Mouse (Mus musculus) ovary, adult 18-20 months (tissue): Measurements from ENCODE around the gene Tlr13.
A peak's percentile ranks its signal among the peaks of the same experiment; 100 is the strongest.
"Not testable (repeated sequence)": the region's sequence is repeated elsewhere in the genome, so short reads cannot be mapped to it uniquely, and the experiment has no call there.

ENCODE experiments used
- DNase-seq: peaks from one replicate; pipeline ENCODE4 v3.0.0; 2022; ENCODE audit warnings: low spot score, mixed read lengths

Tlr13 gene

DNA sequence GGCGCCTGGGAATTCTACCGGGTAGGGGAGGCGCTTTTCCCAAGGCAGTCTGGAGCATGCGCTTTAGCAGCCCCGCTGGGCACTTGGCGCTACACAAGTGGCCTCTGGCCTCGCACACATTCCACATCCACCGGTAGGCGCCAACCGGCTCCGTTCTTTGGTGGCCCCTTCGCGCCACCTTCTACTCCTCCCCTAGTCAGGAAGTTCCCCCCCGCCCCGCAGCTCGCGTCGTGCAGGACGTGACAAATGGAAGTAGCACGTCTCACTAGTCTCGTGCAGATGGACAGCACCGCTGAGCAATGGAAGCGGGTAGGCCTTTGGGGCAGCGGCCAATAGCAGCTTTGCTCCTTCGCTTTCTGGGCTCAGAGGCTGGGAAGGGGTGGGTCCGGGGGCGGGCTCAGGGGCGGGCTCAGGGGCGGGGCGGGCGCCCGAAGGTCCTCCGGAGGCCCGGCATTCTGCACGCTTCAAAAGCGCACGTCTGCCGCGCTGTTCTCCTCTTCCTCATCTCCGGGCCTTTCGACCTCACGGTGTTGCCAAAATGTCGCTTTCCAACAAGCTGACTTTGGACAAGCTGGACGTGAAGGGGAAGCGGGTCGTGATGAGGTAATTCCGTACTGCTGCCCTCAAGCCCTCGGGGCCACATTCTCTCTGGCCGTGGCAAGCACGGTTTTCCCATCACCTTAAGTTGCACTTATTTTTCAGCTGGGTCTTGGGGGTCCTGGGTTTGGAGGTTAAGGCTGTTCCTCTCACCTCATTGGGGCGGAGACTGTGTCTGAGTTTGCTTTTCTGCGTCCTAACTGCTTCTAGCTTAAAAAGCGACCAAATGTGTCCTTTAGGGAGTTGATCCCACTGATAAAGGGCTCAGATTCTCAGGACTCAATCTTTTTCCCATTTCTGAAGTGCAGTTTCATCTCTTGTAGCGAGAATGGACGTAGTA, 44.0 kb downstream of the Tlr13 start, which contains the start of gene Pgk1:
Gene Pgk1 (plus strand): TSS at position 388 of the 937 bp plus-strand sequence.
- DNase-seq, result peak; percentile 91

DNA sequence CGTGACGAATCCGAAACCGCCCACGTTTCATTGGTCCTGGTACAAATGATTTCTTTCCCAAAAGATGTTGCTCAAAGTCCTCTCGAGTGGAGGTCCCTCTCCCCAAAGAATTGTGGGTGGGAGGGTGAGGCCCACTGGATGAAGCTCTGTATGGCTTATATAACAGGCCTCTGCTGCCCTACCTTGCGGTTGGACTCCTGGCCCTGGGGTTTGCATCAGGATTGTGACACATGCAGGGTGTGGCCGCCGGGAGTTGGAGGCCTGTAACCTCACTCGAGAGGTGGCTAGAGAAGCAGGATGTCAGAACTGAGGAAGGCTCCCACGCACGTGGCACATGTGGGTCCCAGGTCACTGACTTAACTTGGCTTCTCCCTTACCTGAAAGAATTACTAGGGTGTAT, 44.7 kb downstream of the Tlr13 start:
- DNase-seq, result no peak

DNA sequence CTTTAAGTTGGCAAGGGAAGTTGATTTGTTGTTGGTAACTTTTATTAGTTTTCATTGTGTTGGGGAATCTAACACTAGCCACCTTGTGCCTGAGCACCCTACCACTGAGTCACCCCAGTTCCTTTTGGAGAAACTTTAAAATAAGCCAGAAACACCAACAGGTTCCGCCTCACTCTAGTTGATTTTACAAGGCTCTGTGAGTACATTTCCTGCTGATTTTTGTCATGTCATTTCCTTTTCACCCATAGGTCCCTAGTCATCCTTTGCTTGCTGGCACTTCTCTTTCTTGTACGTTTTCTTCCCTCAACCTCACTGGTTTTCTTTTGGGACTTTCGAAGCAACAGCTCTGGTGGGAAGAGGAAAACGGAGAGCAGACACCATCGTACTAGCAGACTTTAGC, 46.4 kb downstream of the Tlr13 start:
- DNase-seq, result no peak

DNA sequence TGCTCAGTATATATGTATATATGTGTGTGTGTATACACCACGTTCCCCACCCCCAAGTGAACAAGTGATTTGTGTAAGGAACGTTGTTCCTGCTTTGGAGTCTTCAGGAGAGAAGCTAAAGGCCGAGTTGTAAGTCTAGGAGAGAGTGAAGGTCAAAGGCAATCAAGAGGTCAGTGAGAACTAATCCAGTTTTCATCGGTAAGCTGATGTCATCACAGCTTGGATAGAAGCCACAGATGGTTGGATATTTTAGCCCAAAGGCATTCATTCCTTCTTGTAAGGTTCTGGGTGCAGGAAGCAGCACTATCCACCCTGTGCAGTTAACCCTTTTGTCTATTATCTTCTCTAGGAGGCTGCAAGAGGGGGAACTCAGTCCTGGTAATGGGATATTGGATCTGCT, 47.1 kb downstream of the Tlr13 start:
- DNase-seq, result no peak

DNA sequence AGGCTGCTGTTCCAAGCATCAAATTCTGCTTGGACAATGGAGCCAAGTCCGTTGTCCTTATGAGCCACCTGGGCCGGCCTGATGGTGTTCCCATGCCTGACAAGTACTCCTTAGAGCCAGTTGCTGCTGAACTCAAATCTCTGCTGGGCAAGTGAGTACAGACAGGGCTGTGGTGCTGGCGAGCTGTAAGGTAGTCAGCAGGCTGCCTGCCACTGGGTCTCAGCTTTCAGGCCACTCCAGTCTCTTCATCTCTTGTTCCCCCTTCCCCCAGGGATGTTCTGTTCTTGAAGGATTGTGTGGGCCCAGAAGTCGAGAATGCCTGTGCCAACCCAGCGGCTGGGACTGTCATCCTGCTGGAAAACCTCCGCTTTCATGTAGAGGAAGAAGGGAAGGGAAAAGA, 51.4 kb downstream of the Tlr13 start:
- not testable (repeated sequence) for DNase-seq

DNA sequence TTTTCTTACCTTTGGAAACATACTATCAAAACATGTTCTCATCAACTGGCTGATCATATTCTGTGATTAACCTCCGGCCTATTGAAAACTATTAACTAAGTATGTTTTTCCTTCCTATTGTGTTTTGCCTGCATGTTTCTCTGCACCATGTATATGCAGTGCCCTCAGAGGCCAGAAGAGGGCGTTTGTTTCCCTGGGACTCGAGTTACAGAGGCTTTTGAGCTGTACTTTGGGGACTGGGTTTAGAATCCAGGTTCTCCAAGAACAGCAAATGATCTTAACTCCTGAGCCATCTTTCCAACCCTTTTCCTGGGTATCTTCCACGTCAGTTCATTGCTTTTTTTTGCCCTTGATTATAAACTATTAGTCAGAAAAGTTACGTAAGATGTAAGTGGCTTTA, 54.3 kb downstream of the Tlr13 start:
- DNase-seq, result no peak

DNA sequence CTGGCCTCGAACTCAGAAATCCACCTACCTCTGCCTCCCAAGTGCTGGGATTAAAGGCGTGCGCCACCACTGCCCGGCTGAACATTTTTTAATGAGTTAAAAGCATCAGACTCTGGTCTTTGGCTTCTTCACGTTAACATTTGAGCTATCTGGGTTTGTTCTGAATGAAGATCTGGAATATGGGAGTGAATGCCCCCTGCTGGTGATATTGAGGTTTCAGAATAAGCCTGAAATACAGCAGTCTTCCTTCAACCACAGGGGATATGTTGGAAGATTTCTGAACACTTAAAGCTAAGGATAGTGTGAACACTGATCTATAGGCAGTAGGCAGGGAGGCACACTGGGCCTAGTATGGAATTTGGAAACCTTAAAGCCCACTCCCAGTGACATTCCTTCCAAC, 55.9 kb downstream of the Tlr13 start:
- no peak for DNase-seq

DNA sequence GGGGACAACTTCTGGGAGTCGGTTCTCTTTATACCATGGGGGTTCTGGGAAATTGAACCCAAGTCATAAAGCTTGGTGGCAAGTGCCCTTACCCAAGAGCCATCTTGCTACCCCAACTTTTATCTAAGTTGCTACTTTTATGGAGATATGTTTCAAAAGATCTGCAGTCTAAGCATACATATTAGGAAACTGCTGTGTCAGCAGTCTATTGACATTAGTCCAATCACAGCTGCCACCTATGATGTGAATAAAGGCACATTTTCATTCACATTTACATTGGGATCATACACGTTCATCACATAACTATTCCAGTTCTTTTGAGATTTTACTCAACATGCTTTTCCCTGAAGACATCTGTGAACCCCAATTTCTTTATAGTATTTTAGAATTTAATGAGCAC, 66.1 kb downstream of the Tlr13 start:
- DNase-seq, result no peak
